Mouse (Mus musculus) ovary, postnatal 36 days (tissue): ENCODE results near the gene Arhgap42.

Experiments used
- DNase-seq: peaks from one replicate; pipeline ENCODE4 v3.0.0; 2022; ENCODE audit warnings: low spot score, mixed read lengths

The Arhgap42 gene

DNA sequence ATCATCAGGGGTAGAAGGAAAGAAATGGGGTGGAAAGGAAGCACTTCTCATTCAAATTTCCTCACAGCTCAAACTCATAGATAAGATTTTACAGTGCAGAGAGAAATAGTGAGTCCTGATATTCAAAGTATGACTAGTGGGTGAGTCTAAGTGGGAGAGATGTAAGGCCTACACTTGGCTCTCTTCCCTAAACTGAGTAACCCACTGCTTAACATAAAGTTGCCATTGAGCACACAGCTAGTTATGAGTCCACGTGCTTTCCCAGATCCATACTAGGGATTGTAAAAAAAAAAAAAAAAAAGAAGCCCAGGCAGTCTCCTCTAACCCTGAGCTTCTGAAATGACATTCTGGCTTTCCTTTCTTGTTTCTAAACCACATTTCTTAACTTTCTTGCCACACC, 96.8 kb downstream of the Arhgap42 start:
- DNase-seq: no peak

DNA sequence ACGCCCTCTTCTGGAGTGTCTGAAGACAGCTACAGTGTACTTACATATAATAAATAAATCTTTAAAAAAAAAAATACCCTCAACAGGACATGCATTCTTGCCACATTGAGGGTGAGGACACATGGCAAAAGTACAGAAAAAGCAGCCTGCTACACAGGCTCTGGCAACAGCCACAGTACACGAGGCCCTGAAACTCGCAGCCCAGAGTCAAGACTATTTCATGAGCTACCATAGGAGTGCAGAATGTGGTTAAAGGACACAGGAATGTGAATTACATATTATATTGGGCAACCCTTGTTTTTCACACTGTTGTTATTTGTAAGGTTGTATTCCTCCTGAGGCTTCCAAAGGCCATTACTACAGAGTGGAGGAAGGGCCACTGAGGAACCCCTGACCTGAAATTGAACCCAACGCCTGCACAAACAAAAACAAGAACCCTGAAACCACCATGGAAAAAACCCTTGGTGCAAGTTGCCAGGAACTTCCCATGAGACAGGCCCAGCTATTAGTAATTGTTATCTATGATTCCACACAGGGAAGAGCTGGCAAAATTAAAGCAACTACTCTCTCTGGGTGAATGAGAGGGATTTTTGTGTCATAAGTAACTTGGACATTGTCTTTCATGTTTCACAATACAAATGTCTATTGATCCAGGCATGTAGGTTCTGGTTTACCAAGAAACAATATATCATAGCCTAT, 109.8 kb downstream of the Arhgap42 start:
- DNase-seq: no peak

DNA sequence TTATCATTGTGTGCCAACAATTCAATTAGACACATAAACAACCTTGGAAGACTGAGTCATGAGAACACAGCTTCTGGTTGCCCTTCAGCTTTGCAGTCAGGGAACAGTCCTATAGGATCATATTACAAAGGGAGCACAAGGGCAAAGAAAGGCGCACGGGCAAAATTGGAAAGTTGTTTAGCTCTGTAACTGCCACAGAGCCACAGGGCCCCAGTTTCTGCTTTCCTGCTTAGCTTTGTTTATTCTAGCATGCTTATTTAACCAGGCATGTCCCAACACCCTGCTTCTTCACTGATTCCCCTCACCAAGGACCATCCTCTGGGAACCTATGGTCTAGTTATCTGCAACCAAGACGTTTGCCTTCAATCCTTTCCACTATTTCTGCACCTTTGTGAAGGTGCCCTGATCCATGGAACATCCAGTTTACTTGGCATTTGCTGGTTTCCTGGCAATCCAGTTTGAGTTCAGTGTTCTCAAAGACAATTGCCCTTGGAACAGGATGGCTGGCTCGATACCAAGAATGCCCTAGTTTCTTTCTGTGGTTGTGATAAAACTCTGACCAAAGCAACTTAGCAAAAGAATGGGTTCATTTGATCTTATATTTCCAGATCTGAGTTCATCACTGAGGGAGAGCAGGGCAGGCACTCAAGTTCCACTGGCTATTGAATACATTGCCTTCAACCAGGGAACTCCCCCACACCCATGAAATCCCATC, 111.7 kb downstream of the Arhgap42 start:
- DNase-seq: peak; percentile 14

DNA sequence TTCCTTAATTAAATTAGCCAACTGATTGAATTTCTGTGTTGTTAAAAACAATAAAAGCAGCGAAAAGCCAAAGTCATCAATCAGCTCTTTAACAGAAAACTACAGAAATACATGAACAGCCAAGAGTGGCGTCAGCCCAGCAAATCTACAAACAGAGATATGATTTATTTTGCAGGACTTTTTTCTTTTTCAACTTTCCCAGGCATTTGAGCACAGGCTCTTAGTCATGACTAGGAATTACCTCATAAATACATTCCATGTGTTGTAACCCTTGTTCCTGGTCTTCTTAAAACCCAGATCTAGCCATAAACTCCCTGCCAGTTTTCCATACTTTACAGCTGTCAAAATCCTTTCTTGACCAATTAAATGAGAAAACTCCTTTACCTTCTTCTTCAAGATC, 114.7 kb downstream of the Arhgap42 start:
- no peak for DNase-seq

DNA sequence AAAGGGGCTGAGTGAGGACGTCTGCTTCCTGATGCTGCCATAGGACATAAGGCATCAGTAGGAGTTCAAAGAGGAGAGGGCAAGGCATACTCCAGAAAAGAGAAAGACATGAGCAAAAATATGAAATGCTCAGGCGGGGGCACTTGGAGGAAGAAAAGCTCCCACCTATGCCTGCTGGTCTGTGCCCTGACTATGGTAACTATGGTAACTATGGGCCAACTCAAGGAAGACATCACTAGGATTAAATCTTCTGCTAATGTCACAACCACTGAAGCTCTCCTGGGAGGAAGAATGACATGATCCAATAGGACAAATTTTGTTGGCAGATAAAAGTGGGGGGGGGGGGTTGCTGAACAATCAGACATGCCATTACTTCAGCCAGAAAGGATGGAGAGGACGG, 124.6 kb downstream of the Arhgap42 start:
- no peak for DNase-seq

DNA sequence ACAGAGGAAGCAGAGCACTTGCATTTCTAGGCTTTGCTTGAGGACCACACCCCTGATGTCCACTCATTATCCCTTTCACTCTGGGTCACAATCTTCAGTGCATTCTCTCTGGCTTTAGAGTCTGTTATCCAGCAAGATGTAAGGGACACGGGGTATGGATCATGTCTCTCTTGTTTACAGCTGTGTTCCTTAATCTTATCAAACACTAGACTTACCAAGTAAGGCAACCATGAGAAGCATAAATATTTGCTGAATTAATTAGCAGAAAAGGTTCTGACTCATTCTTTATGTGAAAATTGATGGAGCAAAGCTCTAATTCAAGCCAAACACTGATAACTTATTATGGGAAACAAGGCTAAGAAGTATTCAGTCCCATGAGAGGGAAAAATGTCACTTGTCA, 125.1 kb downstream of the Arhgap42 start:
- DNase-seq: no peak

DNA sequence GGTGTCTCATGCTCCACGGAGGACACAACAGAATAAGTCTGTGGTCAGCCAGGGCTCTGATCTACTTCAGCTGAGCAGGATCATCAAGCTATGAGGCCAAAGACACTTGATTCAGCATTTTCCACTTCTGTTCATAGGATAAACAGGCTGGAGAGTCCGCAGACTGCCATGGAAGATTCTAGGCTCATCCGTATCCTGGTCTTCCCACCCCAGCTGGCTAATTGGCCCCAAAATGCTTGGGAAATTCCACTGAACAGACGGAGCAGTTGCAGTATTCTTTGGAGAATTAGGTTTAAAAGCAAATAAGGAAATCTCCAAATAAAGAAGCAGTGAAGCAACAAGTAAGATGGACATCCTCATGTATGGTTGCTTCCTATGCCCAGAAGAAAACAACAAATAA, 126.0 kb downstream of the Arhgap42 start:
- DNase-seq: no peak

DNA sequence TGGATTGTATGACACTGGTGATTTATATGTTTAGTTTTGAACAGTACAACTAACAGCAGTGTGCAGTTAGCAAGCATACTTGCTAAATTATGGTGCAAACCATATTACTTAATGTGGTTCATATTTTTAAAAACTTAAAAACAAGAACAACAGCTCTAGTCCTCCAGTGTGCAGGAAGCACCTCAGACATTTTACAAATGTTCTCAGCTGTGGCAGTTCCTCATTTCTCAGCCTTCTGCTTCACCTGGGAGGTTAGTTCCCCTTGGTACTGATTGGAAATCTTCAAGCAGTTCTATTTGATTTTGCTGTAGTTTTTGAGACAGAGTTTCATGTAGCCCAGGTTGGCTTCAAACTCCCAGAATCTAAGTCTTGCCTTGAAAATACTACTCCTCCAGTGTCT, 131.2 kb downstream of the Arhgap42 start:
- DNase-seq: no peak

DNA sequence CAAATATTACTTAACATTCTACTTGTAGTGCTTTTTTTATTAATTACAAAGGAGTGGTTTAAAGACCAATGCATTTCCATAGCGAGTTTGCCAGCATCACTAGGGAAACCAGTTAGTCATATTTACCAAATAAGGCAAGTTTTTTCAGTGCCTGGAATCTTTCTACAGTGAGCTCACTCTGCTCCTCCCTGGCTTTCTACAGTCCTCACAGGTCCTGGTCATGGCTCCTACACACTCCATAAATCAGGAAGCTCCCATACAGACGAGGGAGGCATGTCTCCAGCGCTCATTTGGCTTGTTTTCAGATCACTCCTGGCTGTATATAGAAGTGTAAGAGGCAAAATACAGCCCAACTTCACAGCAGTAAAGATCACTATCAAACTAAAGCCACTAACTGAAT, 134.1 kb downstream of the Arhgap42 start:
- DNase-seq: no peak

DNA sequence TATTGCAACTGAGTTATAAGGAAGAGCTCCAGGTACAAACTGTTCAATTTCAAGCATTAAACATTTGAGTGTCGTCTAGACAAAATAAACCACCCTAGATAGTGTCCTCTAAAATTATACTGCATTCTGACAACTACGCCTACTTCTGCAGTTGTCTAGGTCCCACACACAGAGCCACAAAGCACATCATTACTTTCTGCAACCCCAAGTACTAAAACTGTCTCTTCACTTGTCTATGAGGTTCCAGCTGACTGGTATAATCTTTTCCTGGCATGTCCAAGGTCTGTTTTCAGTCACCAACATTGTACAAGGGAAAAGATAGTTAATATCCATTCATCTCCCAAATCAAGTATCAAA, 136.8 kb downstream of the Arhgap42 start:
- DNase-seq: no peak

DNA sequence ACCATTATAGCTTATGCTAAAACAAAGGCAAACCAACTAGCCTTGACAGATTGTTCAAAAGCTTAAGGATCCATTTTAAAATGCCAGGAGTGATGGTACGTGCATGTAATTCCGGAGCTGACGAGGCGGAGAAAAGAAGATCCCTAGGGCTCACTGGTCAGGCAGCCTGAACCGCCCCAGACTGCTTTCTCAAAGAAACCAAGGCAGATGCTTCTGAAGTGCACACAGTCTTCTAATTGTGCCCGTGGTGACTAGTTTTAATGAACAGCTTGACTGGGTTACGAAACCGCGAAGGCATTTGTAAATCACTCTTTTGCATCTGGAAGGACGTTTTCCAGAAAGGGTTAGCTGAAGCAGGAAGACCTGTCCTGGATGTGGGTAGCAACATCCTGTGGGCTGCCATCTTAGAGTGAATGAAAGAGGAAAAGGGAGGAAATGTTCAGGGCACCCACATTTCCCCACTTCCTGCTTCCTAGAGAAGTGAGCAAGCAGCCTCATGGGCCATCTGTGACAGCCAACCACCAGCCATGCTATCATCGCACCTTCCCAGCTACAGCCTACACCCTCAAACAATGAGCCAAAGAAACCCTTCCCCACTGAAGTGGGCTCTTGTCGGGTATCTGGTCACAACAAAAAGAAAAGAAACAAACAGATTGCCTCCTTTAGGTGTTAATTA, 137.3 kb downstream of the Arhgap42 start:
- DNase-seq: no peak

DNA sequence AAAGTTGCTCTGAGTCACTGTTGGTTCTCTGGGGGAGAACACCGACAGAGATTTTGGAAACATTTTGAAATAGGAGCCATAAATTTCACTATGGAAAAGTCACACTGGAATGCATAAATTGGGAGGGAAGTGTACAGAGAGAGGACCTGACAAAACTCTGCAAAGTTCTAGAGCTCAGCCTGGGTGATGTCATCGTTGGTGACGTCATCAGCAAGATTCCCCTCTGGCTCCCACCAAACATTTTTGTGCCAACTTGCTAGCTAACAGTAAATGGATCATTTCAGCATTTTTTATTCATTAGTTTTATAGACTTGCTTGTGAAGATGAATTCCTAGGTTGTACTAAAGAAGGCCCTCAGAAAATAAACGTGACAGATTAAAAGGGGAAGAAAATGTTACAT, 137.8 kb downstream of the Arhgap42 start:
- no peak for DNase-seq

DNA sequence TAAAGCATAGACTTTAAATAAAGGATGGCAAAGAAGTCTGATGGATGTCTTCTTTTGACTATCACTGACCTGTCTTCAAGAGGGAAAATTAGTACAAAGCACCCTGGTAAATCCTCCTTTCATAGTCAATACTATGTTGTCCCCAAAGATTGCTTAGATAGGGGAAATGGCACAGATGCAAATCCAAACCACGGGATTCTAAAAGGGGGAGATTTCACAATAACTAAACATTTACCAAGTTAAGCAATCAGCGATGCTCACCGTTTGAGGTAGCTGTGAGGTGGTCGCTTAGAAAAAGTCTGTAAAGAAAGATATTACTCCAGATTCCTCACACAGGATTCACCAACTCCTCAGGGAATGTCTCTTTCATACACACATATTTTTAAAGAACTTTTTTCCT, 141.1 kb downstream of the Arhgap42 start:
- no peak for DNase-seq

DNA sequence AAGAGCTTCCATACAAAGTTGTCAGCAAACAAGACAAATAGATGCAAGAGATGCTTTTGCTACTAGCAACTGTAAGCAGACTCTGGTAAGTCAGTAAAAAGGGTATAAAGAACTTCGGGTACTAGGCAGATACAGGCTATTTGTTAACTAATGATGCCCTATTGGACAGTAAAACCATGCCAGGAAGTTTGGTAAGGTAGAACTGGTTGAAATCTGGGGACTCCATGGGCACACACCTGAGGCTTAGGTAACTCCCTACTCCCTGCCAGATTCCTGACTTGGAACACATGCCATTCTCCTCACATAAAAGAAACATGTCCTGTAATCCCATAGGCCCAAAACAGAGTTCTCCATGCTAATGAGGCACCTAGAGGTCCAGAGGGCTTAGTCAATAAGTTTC, 142.1 kb downstream of the Arhgap42 start:
- no peak for DNase-seq

DNA sequence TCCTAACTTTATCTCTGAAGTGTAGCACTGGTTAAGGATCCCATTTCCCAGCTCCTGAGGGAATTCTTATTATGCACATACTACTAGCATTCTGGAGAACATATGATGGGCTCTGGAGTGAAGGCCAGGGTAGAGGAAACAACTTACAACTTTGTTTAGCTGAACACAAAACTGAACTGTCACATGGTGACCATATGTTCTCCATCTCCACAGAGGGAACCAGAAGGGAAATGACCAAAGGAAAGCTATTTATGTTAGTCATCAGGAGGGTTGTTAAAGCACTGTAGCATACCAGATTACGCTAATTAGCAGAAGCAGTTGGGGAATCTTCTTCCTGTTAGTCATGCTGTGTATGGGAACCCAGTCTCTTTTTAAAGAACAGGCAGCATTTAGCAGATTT, 145.8 kb downstream of the Arhgap42 start:
- no peak for DNase-seq

DNA sequence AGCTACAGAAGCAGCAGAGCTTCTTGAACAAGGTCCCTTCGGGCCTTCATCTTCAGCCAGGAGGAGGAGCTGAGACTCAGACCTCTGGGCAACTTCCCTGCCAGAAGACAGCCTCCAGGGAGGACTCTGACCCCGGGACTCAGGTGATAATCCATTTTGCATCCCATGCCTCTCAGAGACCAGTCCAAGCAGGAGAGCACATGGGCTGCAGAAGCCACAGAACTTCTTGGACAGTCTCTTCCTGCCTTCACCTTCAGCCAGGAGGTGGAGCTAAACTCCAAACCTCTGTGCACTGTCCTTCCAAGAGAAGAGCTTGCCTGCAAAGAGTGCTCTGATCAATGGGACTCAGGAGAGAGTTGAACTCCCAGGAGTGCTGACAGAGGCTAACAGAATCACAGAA, 155.5 kb downstream of the Arhgap42 start:
- DNase-seq: peak; percentile 17

DNA sequence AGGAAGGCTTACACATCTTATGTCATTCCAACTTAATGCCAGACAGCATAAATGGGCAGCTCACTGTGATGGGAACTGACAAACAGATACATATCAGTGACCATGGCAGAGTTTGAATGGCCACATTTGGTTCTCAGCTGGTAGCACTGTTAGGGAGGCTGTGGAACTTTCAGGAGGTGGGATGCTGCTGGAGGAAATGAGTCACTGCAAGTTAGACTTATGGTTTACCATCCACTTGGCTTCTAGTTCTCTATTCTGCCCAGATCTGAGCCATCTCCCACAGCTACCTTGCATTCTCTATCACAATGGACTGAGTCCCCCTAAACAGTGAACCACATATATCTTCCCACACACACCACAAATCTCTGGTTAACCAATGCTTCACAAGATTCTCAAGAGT, 186.0 kb downstream of the Arhgap42 start:
- DNase-seq: no peak

DNA sequence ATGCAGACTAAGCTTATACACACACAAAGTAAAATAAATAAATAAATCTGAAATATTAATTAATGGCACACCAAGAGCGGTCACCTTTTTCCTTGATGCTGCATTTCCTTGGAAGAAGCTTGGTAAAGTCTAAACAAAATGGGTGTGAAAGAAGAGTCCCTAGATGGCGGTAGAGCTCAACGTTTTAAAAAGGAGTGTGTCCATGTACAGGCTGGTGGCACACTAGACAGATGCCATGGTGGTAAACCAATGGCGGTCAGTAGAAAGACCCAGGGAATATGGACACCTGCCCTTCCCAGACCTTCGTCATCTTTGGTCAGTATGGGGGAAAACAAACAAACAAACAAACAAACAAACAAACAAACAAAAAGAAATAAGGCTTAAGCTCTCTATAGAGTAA, 187.7 kb downstream of the Arhgap42 start:
- DNase-seq: peak; percentile 10

DNA sequence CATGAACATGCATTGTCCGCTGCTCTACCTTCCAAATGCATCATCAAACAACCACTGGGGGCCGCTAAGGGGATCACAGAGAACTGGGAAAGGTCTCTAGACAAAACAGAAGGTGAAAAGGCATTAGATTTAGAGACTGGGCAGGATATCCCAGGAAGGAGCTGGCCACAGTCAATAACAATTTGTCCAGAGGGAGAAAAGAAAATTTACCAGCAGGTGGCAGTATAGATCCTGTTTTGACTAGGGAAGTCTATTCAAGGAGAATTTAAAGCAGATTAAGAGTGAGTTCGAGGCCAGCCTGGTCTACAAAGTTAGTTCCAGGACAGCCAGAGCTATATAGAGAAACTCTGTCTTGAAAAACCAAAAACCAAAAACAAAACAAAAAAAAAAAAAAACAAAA, 189.7 kb downstream of the Arhgap42 start:
- DNase-seq: peak; percentile 7

DNA sequence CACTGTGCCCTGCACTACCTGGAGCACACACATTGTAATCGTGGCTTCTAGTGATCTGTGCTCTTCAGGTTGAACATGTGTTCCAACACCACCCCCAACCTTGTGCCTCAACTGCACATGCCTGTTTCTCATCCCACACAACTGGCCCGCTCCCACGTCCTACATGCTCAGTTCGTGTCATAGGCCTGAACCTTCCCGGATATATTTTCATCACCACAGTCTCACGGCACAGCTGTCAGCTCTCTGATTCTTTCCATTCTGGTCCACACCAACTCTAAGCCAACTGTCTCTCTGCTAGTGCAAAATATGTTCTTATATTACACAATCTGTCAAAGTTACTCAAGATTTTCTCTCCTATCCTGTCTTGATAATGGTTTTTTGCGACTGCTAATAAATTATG, 197.9 kb downstream of the Arhgap42 start:
- DNase-seq: no peak

DNA sequence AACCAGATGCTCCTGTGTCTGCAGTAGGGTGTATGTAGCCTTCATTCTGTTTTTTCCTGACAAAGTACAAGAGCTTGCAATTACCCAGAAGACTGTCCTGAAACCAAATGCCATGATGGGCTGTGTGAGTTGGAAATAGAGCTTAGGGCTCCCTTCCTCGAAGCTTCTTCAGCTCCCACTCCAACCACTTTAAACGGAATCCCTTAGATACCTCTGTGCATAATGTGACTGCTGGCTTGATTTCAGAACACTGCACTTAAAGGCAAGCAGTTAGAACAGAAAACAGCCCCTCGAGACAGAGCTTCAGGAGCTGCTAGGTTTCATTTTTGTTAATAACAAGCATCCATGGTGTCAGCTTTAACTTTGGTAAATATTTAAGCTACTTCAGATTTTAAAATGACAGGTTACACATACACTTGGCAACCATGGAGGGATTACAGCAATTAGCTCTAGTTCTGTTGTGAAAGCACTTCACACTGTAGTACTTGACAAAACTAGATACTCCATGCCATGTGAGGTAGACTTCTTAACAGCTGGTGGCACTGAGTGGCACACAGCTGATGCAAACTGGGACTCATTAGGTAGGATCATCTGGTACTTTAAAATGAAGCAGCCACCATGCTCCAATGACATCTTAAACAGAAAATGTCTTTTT, 201.8 kb downstream of the Arhgap42 start:
- DNase-seq: no peak

DNA sequence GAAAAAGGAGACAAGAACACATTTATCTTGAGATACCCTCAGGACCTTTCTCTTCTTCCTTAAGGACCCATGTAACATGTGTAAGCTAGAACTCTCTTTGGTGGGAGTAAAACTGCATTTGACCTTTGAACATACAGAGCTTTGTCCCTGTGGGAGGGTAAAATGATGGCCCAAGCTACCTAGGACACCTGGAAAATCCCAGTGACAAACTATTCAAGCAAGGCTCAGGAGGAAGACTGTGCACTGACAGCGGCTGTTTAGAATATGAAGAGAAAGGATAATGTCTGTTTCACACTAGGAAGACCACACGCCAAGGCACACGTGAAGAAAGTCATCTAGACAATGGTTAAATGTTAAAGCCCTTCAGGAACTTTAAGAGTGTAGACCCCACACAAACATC, 211.0 kb downstream of the Arhgap42 start:
- no peak for DNase-seq

DNA sequence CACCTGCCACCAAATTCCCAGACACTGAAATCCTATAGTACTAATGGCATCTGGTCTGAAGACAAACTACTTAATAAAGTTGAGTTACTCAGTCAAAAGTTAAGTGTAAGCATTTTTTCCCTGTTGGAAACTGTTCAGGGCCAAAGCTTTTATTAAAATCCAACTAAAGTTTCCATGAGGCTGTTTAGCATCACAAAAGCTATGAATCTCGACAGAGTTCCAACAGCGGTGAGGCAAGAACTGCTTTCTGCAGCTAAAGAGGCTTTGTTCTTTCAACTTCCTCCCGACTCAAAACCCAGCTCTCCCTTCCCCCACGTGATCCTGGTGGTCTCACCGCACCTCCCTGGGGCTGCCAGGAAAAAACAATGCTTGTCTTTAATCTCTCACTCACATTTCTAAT, 211.5 kb downstream of the Arhgap42 start:
- no peak for DNase-seq
